Mouse (Mus musculus) ES-Bruce4 (cell line): ENCODE measurements around the gene Pea15a. TPM values are rescaled to one million over a fixed set of nuclear protein-coding genes. Genes with fewer than 3 reads are reported as not detected.

ENCODE experiments used
- H3K27ac ChIP-seq: 2 replicates; pipeline ENCODE4 v1.5.1; 2012; ENCODE audit warnings: low read length, inconsistent platforms; ENCODE audit not compliant: insufficient read depth
- H3K27me3 ChIP-seq: 2 replicates; pipeline ENCODE4 v1.6.1; 2012; ENCODE audit warnings: mild to moderate bottlenecking, low read length, inconsistent platforms; ENCODE audit not compliant: control insufficient read depth, poor library complexity, insufficient read depth, severe bottlenecking
- H3K36me3 ChIP-seq: 2 replicates; pipeline ENCODE4 v1.6.1; 2012; ENCODE audit warnings: inconsistent platforms, mild to moderate bottlenecking, low read length, moderate library complexity; ENCODE audit not compliant: control insufficient read depth, poor library complexity, insufficient read depth, severe bottlenecking
- H3K4me1 ChIP-seq: one replicate; pipeline ENCODE4 v1.8.1; 2011; ENCODE audit warnings: low read length; ENCODE audit not compliant: control insufficient read depth, insufficient read depth
- H3K4me3 ChIP-seq: 2 replicates; pipeline ENCODE4 v1.5.1; 2011; ENCODE audit warnings: low read depth, mild to moderate bottlenecking, low read length
- H3K9ac ChIP-seq: 2 replicates; pipeline ENCODE4 v1.6.1; 2012; ENCODE audit warnings: low read depth, mild to moderate bottlenecking, inconsistent platforms; ENCODE audit not compliant: poor library complexity, severe bottlenecking
- H3K9me3 ChIP-seq: replicated peaks from 2 replicates; pipeline ENCODE4 v1.6.1; 2012; ENCODE audit warnings: mild to moderate bottlenecking, low read length, inconsistent platforms; ENCODE audit not compliant: control insufficient read depth, poor library complexity, insufficient read depth, severe bottlenecking
- CTCF ChIP-seq: IDR thresholded peaks from one replicate; pipeline ENCODE4 v1.8.1; 2011; ENCODE audit warnings: low read depth, low read length
- EP300 ChIP-seq: IDR thresholded peaks from 2 replicates; pipeline ENCODE4 v1.6.1; 2011; ENCODE audit warnings: low read depth, low read length; ENCODE audit not compliant: insufficient read depth
- POLR2A ChIP-seq: IDR thresholded peaks from one replicate; pipeline ENCODE4 v1.8.1; 2011; ENCODE audit warnings: low read length; ENCODE audit not compliant: insufficient read depth
- polyA plus RNA-seq: library from polyadenylated mRNA; stranded (reverse); fragments of >200 nt; gene quantifications from 2 replicates; pipeline ENCODE4 v1.2.4, GENCODE M21; 2011; ENCODE audit warnings: low read depth; ENCODE audit not compliant: missing spikeins, insufficient read depth, insufficient read length

Pea15a gene
- polyA plus RNA-seq, 1 experiment = 62.6 TPM

GRCm38 (mm10) chr1:172162959-172163358, 43.6 kb downstream of the Pea15a start:
- no peaks in the 10 kb centered on the region for H3K27me3 ChIP-seq

GRCm38 (mm10) chr1:172162009-172162408, 44.6 kb downstream of the Pea15a start:
- H3K9ac ChIP-seq = no peak overlapping the region
- H3K27me3 ChIP-seq = no peaks in the 10 kb centered on the region
- H3K9me3 ChIP-seq = no peaks in the 10 kb centered on the region
- H3K4me3 ChIP-seq = no peak overlapping the region
- peaks cover 13% of the 10 kb centered on the region for H3K36me3 ChIP-seq
- H3K4me1 ChIP-seq = no peaks in the 10 kb centered on the region
- no peak overlapping the region for H3K27ac ChIP-seq
- TF ChIP-seq EP300 = no peak
- no peak for TF ChIP-seq CTCF
- TF ChIP-seq POLR2A = no peak

More at GRCm38 (mm10) chr1:172162959-172163358, 43.6 kb downstream of the Pea15a start:
- peaks cover 18% of the 10 kb centered on the region for H3K36me3 ChIP-seq
- no peak for TF ChIP-seq POLR2A
- TF ChIP-seq CTCF = no peak
- TF ChIP-seq EP300 = no peak
- no peak overlapping the region for H3K4me3 ChIP-seq
- no peak overlapping the region for H3K27ac ChIP-seq
- H3K9me3 ChIP-seq = no peaks in the 10 kb centered on the region
- no peak overlapping the region for H3K9ac ChIP-seq
- H3K4me1 ChIP-seq = no peaks in the 10 kb centered on the region

GRCm38 (mm10) chr1:172160508-172160907, 46.1 kb downstream of the Pea15a start:
- Histone ChIP-seq H3K27me3 (no peaks in the 10 kb centered on the region), H3K27ac (no peak overlapping the region), H3K9ac (no peak overlapping the region), H3K4me3 (no peak overlapping the region), H3K9me3 (no peaks in the 10 kb centered on the region), H3K36me3 (peaks cover 12% of the 10 kb centered on the region), H3K4me1 (no peaks in the 10 kb centered on the region)
- no peak for TF ChIP-seq CTCF
- no peak for TF ChIP-seq POLR2A
- TF ChIP-seq EP300 = no peak

- Histone ChIP-seq H3K4me1 (no peaks in the 10 kb centered on the region), H3K9me3 (no peaks in the 10 kb centered on the region), H3K9ac (no peak overlapping the region), H3K27ac (no peak overlapping the region), H3K4me3 (no peak overlapping the region), H3K36me3 (peaks cover 12% of the 10 kb centered on the region; the same call in 1 of the 2 replicates), H3K27me3 (no peaks in the 10 kb centered on the region)
- TF ChIP-seq CTCF (no peak), POLR2A (no peak), EP300 (no peak)
Measured at GRCm38 (mm10) chr1:172159970-172160369, 46.6 kb downstream of the Pea15a start.

GRCm38 (mm10) chr1:172155518-172155917, 51.1 kb downstream of the Pea15a start:
- TF ChIP-seq POLR2A (no peak), EP300 (no peak), CTCF (no peak)
- Histone ChIP-seq H3K27ac (no peak overlapping the region), H3K9ac (no peak overlapping the region), H3K9me3 (no peaks in the 10 kb centered on the region), H3K4me3 (no peak overlapping the region), H3K36me3 (peaks cover 36% of the 10 kb centered on the region), H3K27me3 (no peaks in the 10 kb centered on the region), H3K4me1 (no peaks in the 10 kb centered on the region)

- Histone ChIP-seq H3K36me3 (peaks cover 38% of the 10 kb centered on the region), H3K27me3 (no peaks in the 10 kb centered on the region), H3K4me1 (no peaks in the 10 kb centered on the region), H3K9ac (no peak overlapping the region), H3K4me3 (no peak overlapping the region), H3K9me3 (no peaks in the 10 kb centered on the region), H3K27ac (no peak overlapping the region)
- no peak for TF ChIP-seq CTCF
Measured at GRCm38 (mm10) chr1:172154536-172154935, 52.1 kb downstream of the Pea15a start.
